Mouse (Mus musculus) midbrain, embryonic 14.5 days (tissue): ENCODE data around the gene Rps21. TPM values are rescaled to one million over a fixed set of nuclear protein-coding genes. Genes with fewer than 3 reads are reported as not detected.

Experiments used
- ATAC-seq: fragments of 200-750 bp; cut with Nextera tagmentation; 2 replicates; pipeline ENCODE4 v1.8.0; 2017; ENCODE audit warnings: moderate number of reproducible peaks, moderate library complexity; ENCODE audit not compliant: low FRiP score, low TSS enrichment
- DNase-seq: peaks from one replicate; pipeline ENCODE4 v3.0.0-alpha.2; 2015
- H3K27ac ChIP-seq: fragments of 300-500 bp; sonication (generic); replicated peaks from 2 replicates; pipeline ENCODE4 v1.5.1; 2014; ENCODE audit warnings: mild to moderate bottlenecking, low read depth, low read length, moderate library complexity
- H3K27me3 ChIP-seq: fragments of 300-500 bp; sonication (generic); 2 replicates; pipeline ENCODE4 v1.6.1; 2014; ENCODE audit warnings: low read length, control low read depth, mixed read lengths; ENCODE audit not compliant: control insufficient read depth, insufficient read depth
- H3K36me3 ChIP-seq: fragments of 300-500 bp; sonication (generic); 2 replicates; pipeline ENCODE4 v1.6.1; 2014; ENCODE audit warnings: low read length, control low read depth; ENCODE audit not compliant: control insufficient read depth, insufficient read depth
- H3K4me1 ChIP-seq: fragments of 300-500 bp; sonication (generic); 2 replicates; pipeline ENCODE4 v1.6.1; 2014; ENCODE audit warnings: mild to moderate bottlenecking, antibody characterized with exemption, low read length, control low read depth; ENCODE audit not compliant: control insufficient read depth, insufficient read depth
- H3K4me2 ChIP-seq: fragments of 300-500 bp; sonication (generic); 2 replicates; pipeline ENCODE4 v1.6.1; 2014; ENCODE audit warnings: mild to moderate bottlenecking, low read length, moderate library complexity
- H3K4me3 ChIP-seq: fragments of 300-500 bp; sonication (generic); replicated peaks from 2 replicates; pipeline ENCODE4 v1.5.1; 2014; ENCODE audit warnings: low read depth, low read length
- H3K9ac ChIP-seq: fragments of 300-500 bp; sonication (generic); replicated peaks from 2 replicates; pipeline ENCODE4 v1.6.1; 2014; ENCODE audit warnings: mild to moderate bottlenecking, low read length, moderate library complexity
- H3K9me3 ChIP-seq: fragments of 300-500 bp; sonication (generic); 2 replicates; pipeline ENCODE4 v1.6.1; 2016; ENCODE audit warnings: low read length, control low read depth, mixed read lengths; ENCODE audit not compliant: control insufficient read depth
- WGBS: fragments of 180-500 bp; shearing (Covaris S2); extraction: QIAGEN DNeasy Blood & Tissue Kit; methylation state at CpG from one replicate; pipeline ENCODE4 v1.1.7; 2014; 5-methylcytosine and 5-hydroxymethylcytosine counted together
- polyA plus RNA-seq: library from polyadenylated mRNA; unstranded; fragments of >200 nt; fragmentation: Nextera tagmentation; extraction: Ambion mirVana; gene quantifications from 2 replicates; pipeline ENCODE4 v1.2.1, GENCODE M21; 2014

Rps21 gene
- polyA plus RNA-seq, 1 experiment from 2014 or later: 409 TPM

- 79% methylated on average over 8 of the region's 8 CpGs for WGBS
- ATAC-seq (no peak), DNase-seq (no peak)
- H3K27ac ChIP-seq: no peak overlapping the region
- no peak overlapping the region for H3K4me3 ChIP-seq
- H3K36me3 ChIP-seq: no peaks in the 10 kb centered on the region
- no peak overlapping the region for H3K9ac ChIP-seq
- H3K9me3 ChIP-seq: no peaks in the 10 kb centered on the region
- H3K4me2 ChIP-seq: no peak overlapping the region
- H3K27me3 ChIP-seq: no peaks in the 10 kb centered on the region
- no peaks in the 10 kb centered on the region for H3K4me1 ChIP-seq
Measured at GRCm38 (mm10) chr2:180279321-180279720, 22.1 kb downstream of the Rps21 start.

- no peaks in the 10 kb centered on the region for H3K4me1 ChIP-seq
- ATAC-seq (no peak), DNase-seq (no peak)
- no peaks in the 10 kb centered on the region for H3K9me3 ChIP-seq
- no peak overlapping the region for H3K27ac ChIP-seq
- no peaks in the 10 kb centered on the region for H3K27me3 ChIP-seq
- no peak overlapping the region for H3K9ac ChIP-seq
- H3K4me3 ChIP-seq: no peak overlapping the region
- H3K4me2 ChIP-seq: no peak overlapping the region
- WGBS: 61% methylated on average over 11 of the region's 11 CpGs
- H3K36me3 ChIP-seq: no peaks in the 10 kb centered on the region
Measured at GRCm38 (mm10) chr2:180288966-180289365, 31.8 kb downstream of the Rps21 start.

- no peak within 1 kb of the TSS for H3K4me3 ChIP-seq
- no peaks in the 10 kb centered on the region for H3K27me3 ChIP-seq
- H3K4me2 ChIP-seq: no peak within 1 kb of the TSS
- 40% methylated on average over 16 of the region's 16 CpGs for WGBS
- ATAC-seq (no peak), DNase-seq (no peak)
- no peak within 1 kb of the TSS for H3K27ac ChIP-seq
- H3K9me3 ChIP-seq: no peaks in the 10 kb centered on the region
- H3K36me3 ChIP-seq: no peaks in the 10 kb centered on the region
- no peak within 1 kb of the TSS for H3K9ac ChIP-seq
- H3K4me1 ChIP-seq: no peaks in the 10 kb centered on the region
Measured at GRCm38 (mm10) chr2:180289440-180290108, 32.4 kb downstream of the Rps21 start, which contains the start of gene Rbbp8nl. TSS of gene Rbbp8nl (minus strand) at chr2:180289879.

- 72% methylated on average over 6 of the region's 6 CpGs for WGBS
- Histone ChIP-seq H3K9me3 (no peaks in the 10 kb centered on the region), H3K4me1 (no peaks in the 10 kb centered on the region), H3K36me3 (no peaks in the 10 kb centered on the region), H3K27ac (no peak overlapping the region), H3K27me3 (no peaks in the 10 kb centered on the region), H3K4me2 (no peak overlapping the region), H3K9ac (no peak overlapping the region), H3K4me3 (no peak overlapping the region)
- ATAC-seq (no peak), DNase-seq (no peak)
Measured at GRCm38 (mm10) chr2:180290503-180290902, 33.3 kb downstream of the Rps21 start.

GRCm38 (mm10) chr2:180291566-180291965, 34.4 kb downstream of the Rps21 start:
- H3K9me3 ChIP-seq: no peaks in the 10 kb centered on the region
- no peaks in the 10 kb centered on the region for H3K27me3 ChIP-seq
- H3K4me2 ChIP-seq: no peak overlapping the region
- no peak overlapping the region for H3K9ac ChIP-seq
- H3K36me3 ChIP-seq: no peaks in the 10 kb centered on the region
- DNase-seq (no peak), ATAC-seq (no peak)
- no peaks in the 10 kb centered on the region for H3K4me1 ChIP-seq
- 86% methylated on average over 5 of the region's 5 CpGs for WGBS
- no peak overlapping the region for H3K4me3 ChIP-seq
- no peak overlapping the region for H3K27ac ChIP-seq

GRCm38 (mm10) chr2:180292026-180292425, 34.8 kb downstream of the Rps21 start:
- Histone ChIP-seq H3K9ac (no peak overlapping the region), H3K27me3 (no peaks in the 10 kb centered on the region), H3K4me3 (no peak overlapping the region), H3K36me3 (no peaks in the 10 kb centered on the region), H3K9me3 (no peaks in the 10 kb centered on the region), H3K4me1 (no peaks in the 10 kb centered on the region), H3K27ac (no peak overlapping the region), H3K4me2 (no peak overlapping the region)
- no peak for ATAC-seq
- DNase-seq: no peak
- 85% methylated on average over 4 of the region's 4 CpGs for WGBS

- 81% methylated on average over 8 of the region's 8 CpGs for WGBS
- no peaks in the 10 kb centered on the region for H3K4me1 ChIP-seq
- H3K27ac ChIP-seq: no peak overlapping the region
- ATAC-seq (no peak), DNase-seq (no peak)
- H3K9ac ChIP-seq: no peak overlapping the region
- H3K27me3 ChIP-seq: no peaks in the 10 kb centered on the region
- no peak overlapping the region for H3K4me2 ChIP-seq
- no peaks in the 10 kb centered on the region for H3K9me3 ChIP-seq
- no peak overlapping the region for H3K4me3 ChIP-seq
- H3K36me3 ChIP-seq: no peaks in the 10 kb centered on the region
Measured at GRCm38 (mm10) chr2:180292906-180293305, 35.7 kb downstream of the Rps21 start.

- Histone ChIP-seq H3K9ac (no peak overlapping the region), H3K9me3 (0 out of 2 replicates have a peak, but pooled peaks cover 5% of the 10 kb centered on the region), H3K4me2 (no peak overlapping the region), H3K27ac (no peak overlapping the region), H3K4me3 (no peak overlapping the region), H3K36me3 (no peaks in the 10 kb centered on the region), H3K4me1 (no peaks in the 10 kb centered on the region), H3K27me3 (no peaks in the 10 kb centered on the region)
- DNase-seq (no peak), ATAC-seq (no peak)
- 68% methylated on average over 2 of the region's 2 CpGs for WGBS
Measured at GRCm38 (mm10) chr2:180300252-180300651, 43.1 kb downstream of the Rps21 start.

GRCm38 (mm10) chr2:180300771-180301170, 43.6 kb downstream of the Rps21 start:
- no peak overlapping the region for H3K4me3 ChIP-seq
- no peaks in the 10 kb centered on the region for H3K4me1 ChIP-seq
- WGBS: 64% methylated on average over 5 of the region's 5 CpGs
- no peaks in the 10 kb centered on the region for H3K36me3 ChIP-seq
- DNase-seq (no peak), ATAC-seq (no peak)
- H3K27ac ChIP-seq: no peak overlapping the region
- H3K9ac ChIP-seq: no peak overlapping the region
- H3K4me2 ChIP-seq: no peak overlapping the region
- H3K27me3 ChIP-seq: no peaks in the 10 kb centered on the region
- H3K9me3 ChIP-seq: 0 out of 2 replicates have a peak, but pooled peaks cover 5% of the 10 kb centered on the region
